Mouse (Mus musculus) adipose tissue, adult 10 weeks (tissue): Measurements from ENCODE around the gene 1700086D15Rik. TPM values are rescaled to one million over a fixed set of nuclear protein-coding genes. Genes with fewer than 3 reads are reported as not detected.

Experiments
- polyA plus RNA-seq: library from polyadenylated mRNA; stranded (reverse); fragments of 350-450 nt; fragmentation: Illumina TruSeq; extraction: RNeasy Lipid Tissue Mini Kit (QIAGEN cat#74804); gene quantifications from one replicate; pipeline ENCODE4 v1.2.3, GENCODE M21; 2014; ENCODE audit warnings: low read depth, low replicate concordance

Gene 1700086D15Rik
- polyA plus RNA-seq, result not detected

GRCm38 (mm10) chr11:65159791-65160190, at the start of gene 1700086D15Rik:
Gene 1700086D15Rik, minus strand, starts transcription at chr11:65159891.

GRCm38 (mm10) chr11:65162767-65163120, 3.1 kb upstream of the 1700086D15Rik start, which contains the start of gene Arhgap44:
Gene Arhgap44, minus strand, starts transcription at chr11:65162961.

Other genes starting within 250 kb of the 1700086D15Rik start
- 19.2 TPM for gene Elac2, start 180.9 kb downstream of the 1700086D15Rik start, polyA plus RNA-seq
- gene Arhgap44, start 3.1 kb upstream of the 1700086D15Rik start, polyA plus RNA-seq, result 5.9 TPM
- gene Myocd, start 110.1 kb upstream of the 1700086D15Rik start, polyA plus RNA-seq, result 2.8 TPM